Mouse (Mus musculus) E14TG2a.4 (cell line): ENCODE data around the gene Rundc3a.

Experiments used
- CTCF ChIP-seq: conservative IDR thresholded peaks from 2 replicates; pipeline ENCODE4 v1.5.1; 2014; ENCODE audit warnings: low read length
- NANOG ChIP-seq: IDR thresholded peaks from 2 replicates; pipeline ENCODE4 v1.6.1; 2014; ENCODE audit warnings: borderline replicate concordance, low read length, mixed read lengths
- POU5F1 ChIP-seq: IDR thresholded peaks from 2 replicates; pipeline ENCODE4 v1.6.1; 2014; ENCODE audit warnings: low read length, borderline replicate concordance

DNA sequence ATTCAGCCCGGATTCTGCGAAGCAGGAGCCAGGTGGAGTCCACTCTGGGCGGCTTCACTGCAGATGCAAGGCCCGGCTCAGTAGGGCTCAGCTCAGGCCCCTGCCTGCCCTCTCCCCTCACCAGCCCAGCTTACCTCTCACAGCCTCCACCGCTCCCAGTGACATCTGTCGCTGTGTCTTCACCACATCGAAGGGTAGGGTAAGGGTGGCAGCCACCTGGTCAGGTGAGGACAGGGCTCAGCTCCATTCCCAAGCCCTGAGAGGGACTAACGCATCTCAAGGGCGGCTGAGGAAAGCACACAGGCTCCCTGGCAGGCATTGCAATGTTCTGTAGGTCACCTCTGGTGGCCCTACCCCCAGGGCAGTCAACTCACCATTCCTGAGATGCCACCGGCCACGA, 10.5 kb downstream of the Rundc3a start:
- TF ChIP-seq POU5F1 (no peak), CTCF (no peak), NANOG (no peak)
